Mouse (Mus musculus) olfactory bulb, adult 2 months (tissue): ENCODE measurements around the gene Mapk9.

ENCODE experiments used
- CTCF ChIP-seq: fragments of 200-500 bp; IDR thresholded peaks from 2 replicates; pipeline ENCODE4 v1.5.1; 2012; ENCODE audit warnings: low read depth, mild to moderate bottlenecking, low read length, moderate library complexity; ENCODE audit not compliant: insufficient read depth
- POLR2A ChIP-seq: fragments of 200-500 bp; IDR thresholded peaks from 2 replicates; pipeline ENCODE4 v1.6.1; 2012; ENCODE audit warnings: mild to moderate bottlenecking, low read depth, low read length, moderate library complexity; ENCODE audit not compliant: insufficient read depth

GRCm38 (mm10) chr11:49840666-49841065 is 5.9 kb upstream of the Mapk9 start:
- TF ChIP-seq CTCF, result no peak
- TF ChIP-seq POLR2A, result no peak
